In genomic region chr10:6035792-6036487, GRCm38 (mm10) we compare ENCODE assay signal across 8 mouse cellular contexts.
A peak's percentile ranks its signal among the peaks of the same experiment; 100 is the strongest.
DNase-seq lines count a peak whose midpoint lies in the region; ATAC-seq and TF ChIP-seq lines count a peak whose summit lies in the region.

No protein-coding gene starts in this region.

- H3K27me3 ChIP-seq in liver, embryonic 12.5 days (replicated peaks): no peaks in the 10 kb centered on the region
- H3K27me3 ChIP-seq in heart, embryonic 13.5 days (replicated peaks): no peaks in the 10 kb centered on the region
- no peaks in the 10 kb centered on the region for H3K27me3 ChIP-seq in kidney, postnatal 0 days (ENCODE audit: insufficient read depth, low read length)
- H3K27me3 ChIP-seq in limb, embryonic 15.5 days: no peaks in the 10 kb centered on the region

- TF ChIP-seq CTCF in kidney, postnatal 0 days (IDR thresholded peaks at IDR 0.05; ENCODE audit: low read depth): peak; percentile 88

- H3K4me3 ChIP-seq in liver, embryonic 12.5 days: no peak overlapping the region
- no peak overlapping the region for H3K4me3 ChIP-seq in heart, embryonic 13.5 days
- peak overlapping the region; percentile 5; the same call in 1 of the 2 replicates for H3K4me3 ChIP-seq in kidney, postnatal 0 days (replicated peaks; ENCODE audit: low read depth, low read length)
- no peak overlapping the region for H3K4me3 ChIP-seq in limb, embryonic 15.5 days

- ATAC-seq in liver, embryonic 12.5 days: no peak
- ATAC-seq in heart, embryonic 13.5 days (ENCODE audit: extremely low read depth, insufficient number of reproducible peaks, low FRiP score, low TSS enrichment): no peak
- peak; percentile 72; the same call in 1 of the 2 replicates for ATAC-seq in kidney, postnatal 0 days (replicated peaks; ENCODE audit: low FRiP score, low read depth)
- no peak for ATAC-seq in limb, embryonic 15.5 days (ENCODE audit: insufficient number of reproducible peaks, low FRiP score, low TSS enrichment, low read depth)

- no peaks in the 10 kb centered on the region for H3K9me3 ChIP-seq in liver, embryonic 12.5 days (replicated peaks)
- no peaks in the 10 kb centered on the region for H3K9me3 ChIP-seq in heart, embryonic 13.5 days
- no peaks in the 10 kb centered on the region for H3K9me3 ChIP-seq in kidney, postnatal 0 days (replicated peaks; ENCODE audit: low read length)
- H3K9me3 ChIP-seq in limb, embryonic 15.5 days: no peaks in the 10 kb centered on the region

- DNase-seq in liver: peak; percentile 48
- DNase-seq in embryo, embryonic 10.5 days (ENCODE audit: low spot score): peak; percentile 80
- DNase-seq in kidney, postnatal 0 days (ENCODE audit: low spot score): peak; percentile 63
- peak; percentile 76 for DNase-seq in neural tube, embryonic 10.5 days (ENCODE audit: extremely low spot score, low spot score)
- peak; percentile 43 for DNase-seq in testis, postnatal 14 days (ENCODE audit: low spot score)

- no peaks in the 10 kb centered on the region for H3K4me1 ChIP-seq in liver, embryonic 12.5 days
- H3K4me1 ChIP-seq in heart, embryonic 13.5 days: peaks cover 4% of the 10 kb centered on the region; the same call in 1 of the 2 replicates
- H3K4me1 ChIP-seq in kidney, postnatal 0 days (replicated peaks; ENCODE audit: insufficient read depth, low read length): no peaks in the 10 kb centered on the region
- no peaks in the 10 kb centered on the region for H3K4me1 ChIP-seq in limb, embryonic 15.5 days

- H3K36me3 ChIP-seq in liver, embryonic 12.5 days: no peaks in the 10 kb centered on the region
- H3K36me3 ChIP-seq in heart, embryonic 13.5 days: no peaks in the 10 kb centered on the region
- no peaks in the 10 kb centered on the region for H3K36me3 ChIP-seq in kidney, postnatal 0 days (ENCODE audit: insufficient read depth, low read length)
- H3K36me3 ChIP-seq in limb, embryonic 15.5 days: no peaks in the 10 kb centered on the region

- WGBS in liver, embryonic 12.5 days (ENCODE audit: insufficient replicate concordance): 23% methylated on average over 25 of the region's 25 CpGs
- 25% methylated on average over 25 of the region's 25 CpGs for WGBS in heart, embryonic 13.5 days
- WGBS in kidney, postnatal 0 days: 11% methylated on average over 25 of the region's 25 CpGs
- WGBS in limb, embryonic 15.5 days: 16% methylated on average over 25 of the region's 25 CpGs

- H3K9ac ChIP-seq in liver, embryonic 12.5 days: no peak overlapping the region
- H3K9ac ChIP-seq in heart, embryonic 13.5 days: no peak overlapping the region
- no peak overlapping the region for H3K9ac ChIP-seq in kidney, postnatal 0 days (ENCODE audit: low read depth, low read length)
- H3K9ac ChIP-seq in limb, embryonic 15.5 days: no peak overlapping the region

- no peak overlapping the region for H3K4me2 ChIP-seq in liver, embryonic 12.5 days
- H3K4me2 ChIP-seq in heart, embryonic 13.5 days: peak overlapping the region; percentile 44
- peak overlapping the region; percentile 47 for H3K4me2 ChIP-seq in kidney, postnatal 0 days (ENCODE audit: low read length)
- H3K4me2 ChIP-seq in limb, embryonic 15.5 days: 0 out of 2 replicates have a peak overlapping the region, but pooled peaks have one; percentile 17

- H3K27ac ChIP-seq in liver, embryonic 12.5 days: no peak overlapping the region
- H3K27ac ChIP-seq in heart, embryonic 13.5 days (replicated peaks): no peak overlapping the region
- H3K27ac ChIP-seq in kidney, postnatal 0 days: no peak overlapping the region
- H3K27ac ChIP-seq in limb, embryonic 15.5 days: no peak overlapping the region
